Mouse (Mus musculus) layer of hippocampus, postnatal 36 days (tissue): ENCODE data around the gene Akirin2. TPM values are rescaled to one million over a fixed set of nuclear protein-coding genes. Genes with fewer than 3 reads are reported as not detected.
"Not testable (repeated sequence)": the region's sequence is repeated elsewhere in the genome, so short reads cannot be mapped to it uniquely, and the experiment has no call there.

ENCODE experiments used
- DNase-seq, 2 experiments: peaks; one replicate each; pipeline ENCODE4 v3.0.0; 2022
- total RNA-seq, 2 experiments: library from RNA; stranded (reverse); gene quantifications; 2 replicates each; pipeline ENCODE4 v1.2.3; 2021

Gene Akirin2
- 100 to 1,000 TPM; 102 to 103 TPM for total RNA-seq

DNA sequence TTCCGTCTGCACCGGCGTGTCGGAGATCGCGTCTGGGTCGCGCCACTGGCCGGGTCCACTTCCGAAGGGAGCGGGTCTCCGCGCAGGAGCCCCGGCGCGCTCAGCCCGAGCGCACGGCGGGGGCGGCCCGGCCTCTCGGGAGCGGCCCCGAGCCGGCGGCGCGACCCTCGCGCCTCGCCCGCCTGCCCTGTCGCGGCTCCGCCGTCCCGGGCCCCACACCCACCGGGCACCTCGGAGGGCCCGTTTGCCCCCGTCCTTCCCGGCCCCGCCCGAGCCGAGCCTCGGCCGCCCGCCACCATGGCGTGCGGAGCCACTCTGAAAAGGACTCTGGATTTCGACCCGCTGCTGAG is at the start of gene Akirin2:
Gene Akirin2, plus strand, starts transcription at position 190 of the 350 bp plus-strand sequence.
- no peak for DNase-seq

DNA sequence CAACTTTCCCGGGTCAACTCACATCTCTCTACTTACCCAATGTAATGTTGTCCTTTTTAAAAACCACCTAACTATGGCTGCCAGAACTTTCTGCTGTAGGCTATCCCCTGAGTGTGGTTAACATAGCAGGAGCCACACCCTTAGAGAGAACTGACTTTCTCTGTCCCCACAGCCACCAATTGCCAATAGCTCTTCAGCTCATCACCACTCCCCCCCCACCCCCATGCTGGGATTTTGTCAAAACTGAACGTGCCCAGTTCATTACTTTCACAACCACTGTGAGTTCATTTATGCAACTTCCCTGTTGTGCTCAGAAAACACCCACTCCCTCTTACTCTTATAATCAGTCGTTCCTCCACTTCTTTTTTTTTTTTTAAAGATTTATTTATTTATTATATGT is 40.4 kb upstream of the Akirin2 start:
- DNase-seq, result no peak

DNA sequence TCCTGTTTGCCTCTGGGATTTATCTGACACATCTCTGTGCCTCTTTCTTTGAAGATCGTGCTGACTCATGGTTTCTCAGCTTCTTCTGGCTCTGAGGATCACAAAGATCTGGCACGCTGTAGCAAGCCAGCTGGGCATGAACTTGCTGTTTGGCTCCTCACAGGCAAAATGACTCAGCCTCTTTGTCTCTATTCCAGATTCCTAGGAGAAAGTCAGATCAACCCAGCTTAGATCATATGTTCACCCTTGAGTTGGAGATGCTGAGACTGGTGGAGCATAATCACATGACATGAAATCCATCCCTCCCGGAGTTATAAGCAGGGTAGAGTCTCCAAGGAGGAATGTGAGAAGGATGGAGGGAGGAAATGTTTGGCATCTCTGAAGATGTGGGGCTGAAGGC is 27.9 kb upstream of the Akirin2 start:
- peak; percentile 11 to 23 for DNase-seq

DNA sequence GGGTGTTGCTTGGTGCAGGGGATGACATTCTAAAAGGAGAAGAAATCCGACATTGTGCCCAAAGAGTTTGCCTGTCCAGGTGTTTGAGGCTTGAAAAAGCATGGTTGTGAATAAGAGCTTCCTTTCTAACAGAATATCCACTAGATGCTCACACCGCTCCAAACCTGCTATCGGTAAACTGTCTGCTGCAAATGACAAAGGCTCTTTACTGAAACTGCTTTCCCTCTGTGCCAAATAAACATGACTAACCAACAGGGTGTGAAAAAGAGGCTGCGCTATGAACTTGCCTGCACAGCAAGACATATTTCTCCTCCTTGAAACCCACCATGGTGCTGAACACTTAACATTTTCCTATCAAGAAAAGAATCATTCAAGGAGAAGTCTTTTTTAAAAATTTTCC is 27.2 kb upstream of the Akirin2 start:
- DNase-seq, result no peak

DNA sequence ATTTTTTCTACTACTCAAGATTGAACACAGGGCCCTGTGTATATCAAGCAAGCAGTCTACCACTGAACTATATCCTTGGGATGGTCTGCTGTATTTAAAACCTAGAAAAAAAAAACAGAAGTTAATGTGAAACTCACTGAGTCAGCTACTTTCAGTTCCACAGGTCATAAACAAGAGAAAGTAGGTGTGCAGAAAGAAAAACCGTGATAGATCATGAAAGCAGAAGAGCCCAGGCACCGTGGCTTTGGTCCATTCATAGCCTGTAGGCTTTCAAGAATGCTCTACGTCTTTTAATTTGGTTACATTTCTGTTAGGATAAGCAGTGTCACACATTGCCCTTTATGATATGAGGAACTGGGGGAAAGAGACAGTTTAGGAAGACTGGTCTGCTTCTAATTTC is 24.0 kb upstream of the Akirin2 start:
- no peak for DNase-seq

DNA sequence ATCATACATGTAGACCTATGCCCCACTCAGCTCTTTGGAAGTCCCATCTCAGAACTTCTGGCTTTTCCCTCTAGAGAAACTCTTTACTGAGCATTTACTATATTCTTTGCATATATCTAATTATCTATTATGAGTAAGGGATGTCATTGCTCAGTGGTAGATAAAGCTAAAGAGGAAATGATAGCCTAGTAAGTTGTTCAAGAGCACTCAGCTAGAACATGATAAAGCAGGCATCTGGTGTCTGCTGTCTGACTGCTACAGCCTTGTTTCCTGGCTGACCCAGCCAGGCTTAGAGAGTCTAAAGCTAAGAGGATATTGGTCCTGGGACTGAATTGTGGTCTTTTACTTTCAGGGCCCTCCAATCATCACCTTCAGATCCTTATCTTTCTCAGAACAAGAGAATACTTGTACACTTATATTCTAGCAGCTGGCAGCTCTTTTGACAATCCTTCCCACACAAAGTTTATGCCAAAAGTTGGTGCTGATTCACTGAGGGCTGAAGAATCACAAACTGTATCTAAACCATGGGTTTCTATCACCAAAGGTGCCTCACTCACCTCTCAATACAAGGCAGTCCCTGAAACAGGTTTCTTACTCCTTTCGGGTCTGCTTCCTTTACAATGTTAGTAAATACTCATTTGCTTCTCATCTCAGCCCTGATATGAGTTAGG is 22.2 kb upstream of the Akirin2 start:
- no peak for DNase-seq

DNA sequence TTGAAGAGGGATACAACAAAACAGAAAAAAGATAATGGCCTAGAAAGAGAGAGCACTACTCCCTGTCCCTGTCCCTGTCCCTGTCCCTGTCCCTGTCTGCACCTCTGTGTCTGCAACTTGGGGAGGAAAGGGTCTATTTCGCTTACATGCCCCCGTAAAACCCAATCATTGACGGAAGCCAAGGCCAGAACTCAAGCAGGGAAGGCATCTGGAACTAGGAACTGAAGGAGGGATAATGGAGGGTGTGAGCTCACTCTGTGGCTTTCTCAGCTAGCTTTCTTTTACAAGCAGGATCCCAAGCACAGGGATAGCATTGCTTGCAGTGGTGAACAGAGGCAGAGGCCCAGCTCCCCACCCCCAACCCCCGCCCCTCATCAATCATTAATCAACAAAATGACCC is 21.4 kb upstream of the Akirin2 start:
- no peak for DNase-seq

- no peak for DNase-seq
These were observed 20.8 kb upstream of the Akirin2 start for GRCm38 (mm10) chr4:34529941-34530340.

- peak; percentile 97 to 98 for DNase-seq
These were observed 573 bp upstream of the Akirin2 start for GRCm38 (mm10) chr4:34549981-34550747.

GRCm38 (mm10) chr4:34551098-34551809 is 517 bp downstream of the Akirin2 start:
- DNase-seq, result peak; percentile 27 to 31

GRCm38 (mm10) chr4:34551966-34552365 is 1.2 kb downstream of the Akirin2 start:
- DNase-seq, result no peak

DNA sequence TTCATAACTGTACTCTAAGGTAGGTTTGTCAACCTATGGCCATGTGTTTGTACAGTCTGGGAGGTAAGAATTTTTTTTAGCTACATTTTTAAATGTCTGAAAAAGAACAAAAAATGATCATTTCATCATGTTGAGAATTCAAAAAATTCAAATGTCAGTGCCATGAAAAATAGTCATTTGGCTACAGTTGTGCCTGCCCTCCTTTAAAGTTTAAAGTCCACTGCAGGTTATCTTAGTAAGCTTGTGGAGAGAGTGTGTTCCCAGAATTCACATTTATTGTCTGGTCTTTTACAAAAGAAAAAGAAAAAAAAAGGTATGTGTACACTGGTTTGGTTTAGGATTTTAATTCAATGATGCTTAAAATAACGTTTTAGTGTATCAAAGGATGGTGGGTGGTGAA is 3.9 kb downstream of the Akirin2 start:
- no peak for DNase-seq

GRCm38 (mm10) chr4:34555604-34556003 is 4.9 kb downstream of the Akirin2 start:
- DNase-seq, result no peak

- no peak for DNase-seq
These were observed 5.4 kb downstream of the Akirin2 start for GRCm38 (mm10) chr4:34556183-34556582.

- DNase-seq, result no peak
These were observed 10.2 kb downstream of the Akirin2 start for GRCm38 (mm10) chr4:34560971-34561370.

GRCm38 (mm10) chr4:34566226-34566625 is 15.5 kb downstream of the Akirin2 start:
- DNase-seq, result no peak

GRCm38 (mm10) chr4:34572876-34573275 is 22.1 kb downstream of the Akirin2 start:
- DNase-seq, result no peak

DNA sequence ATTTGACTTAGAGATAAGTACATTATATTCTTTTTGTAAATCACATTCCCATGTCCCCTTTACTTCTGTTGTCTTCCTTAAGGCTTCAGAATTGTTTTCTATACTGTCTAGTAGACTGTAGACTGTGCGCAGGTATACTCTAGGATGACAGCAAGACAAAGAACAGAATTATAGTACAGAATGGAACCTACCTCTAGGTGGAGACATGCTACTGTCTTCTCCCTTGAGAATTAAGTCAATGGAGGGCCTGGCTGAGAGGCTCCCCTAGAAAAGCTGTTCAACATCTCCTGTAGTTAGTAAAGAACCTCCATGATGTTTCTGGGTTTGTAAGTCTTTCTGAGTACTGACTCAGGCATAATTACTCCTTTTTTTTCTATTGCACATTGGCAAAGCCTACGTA is 26.3 kb downstream of the Akirin2 start:
- DNase-seq, result no peak

GRCm38 (mm10) chr4:34579215-34579614 is 28.5 kb downstream of the Akirin2 start:
- DNase-seq, result no peak

- DNase-seq, result not testable (repeated sequence)
These were observed 30.8 kb downstream of the Akirin2 start for GRCm38 (mm10) chr4:34581489-34581888.

DNA sequence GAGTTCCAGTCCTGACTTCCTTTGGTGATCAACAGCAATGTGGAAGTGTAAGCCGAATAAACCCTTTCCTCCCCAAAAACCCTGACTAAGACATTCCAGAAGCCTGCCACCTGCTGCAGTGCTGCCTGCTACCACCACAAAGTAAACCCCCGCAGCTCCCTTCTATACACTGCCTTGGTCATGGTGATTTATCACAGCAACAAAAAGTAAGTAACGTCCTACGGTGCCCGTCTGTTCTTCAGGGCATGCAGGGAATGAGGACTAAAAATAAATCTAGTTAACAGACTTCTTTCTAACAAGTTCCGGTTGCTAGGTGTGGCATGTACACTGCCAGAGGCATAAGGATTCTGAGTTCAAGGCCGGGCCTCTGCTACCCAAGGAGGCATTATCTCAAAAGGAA is 31.3 kb downstream of the Akirin2 start:
- no peak for DNase-seq

DNA sequence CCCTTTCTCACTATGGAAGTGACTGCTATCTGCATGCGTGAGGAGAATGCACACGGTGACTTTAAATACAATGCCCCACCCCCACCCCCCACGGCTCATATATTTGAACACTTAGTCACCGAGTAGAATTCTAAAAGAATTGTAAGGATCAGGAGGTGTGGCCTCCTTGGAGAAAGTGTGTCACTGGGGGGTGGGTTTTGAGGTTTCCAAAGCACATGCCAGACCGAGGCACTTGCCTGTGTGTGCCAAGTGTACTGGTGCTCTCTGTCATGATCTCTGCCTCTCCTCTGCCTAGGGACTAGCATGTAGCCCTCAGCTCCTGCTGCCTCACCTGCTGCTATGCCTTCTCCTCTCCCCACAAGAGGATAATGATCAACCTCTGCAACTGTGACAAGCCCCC is 31.7 kb downstream of the Akirin2 start:
- no peak for DNase-seq

- no peak for DNase-seq
These were observed 32.7 kb downstream of the Akirin2 start for GRCm38 (mm10) chr4:34583427-34583826.
